Mouse (Mus musculus) olfactory bulb, adult 2 months (tissue): Measurements from ENCODE around the gene Gp9. TPM values are rescaled to one million over a fixed set of nuclear protein-coding genes. Genes with fewer than 3 reads are reported as not detected.
A peak's percentile ranks its signal among the peaks of the same experiment; 100 is the strongest.

Source experiments
- H3K27ac ChIP-seq: fragments of 200-500 bp; 2 replicates; pipeline ENCODE4 v1.5.1; 2012; ENCODE audit warnings: low read depth, low read length; ENCODE audit not compliant: insufficient read depth
- H3K4me1 ChIP-seq: fragments of 200-500 bp; 2 replicates; pipeline ENCODE4 v1.6.1; 2012; ENCODE audit warnings: low read length; ENCODE audit not compliant: control insufficient read depth, insufficient read depth
- H3K4me3 ChIP-seq: fragments of 200-500 bp; 2 replicates; pipeline ENCODE4 v1.5.1; 2012; ENCODE audit warnings: mild to moderate bottlenecking, low read depth, low read length, moderate library complexity; ENCODE audit not compliant: insufficient read depth
- CTCF ChIP-seq: fragments of 200-500 bp; IDR thresholded peaks from 2 replicates; pipeline ENCODE4 v1.5.1; 2012; ENCODE audit warnings: low read depth, mild to moderate bottlenecking, low read length, moderate library complexity; ENCODE audit not compliant: insufficient read depth
- POLR2A ChIP-seq: fragments of 200-500 bp; IDR thresholded peaks from 2 replicates; pipeline ENCODE4 v1.6.1; 2012; ENCODE audit warnings: mild to moderate bottlenecking, low read depth, low read length, moderate library complexity; ENCODE audit not compliant: insufficient read depth
- WGBS: fragments of 180-500 bp; shearing (Covaris S2); methylation state at CpG from one replicate; pipeline ENCODE4 v1.1.7; 2018; 5-methylcytosine and 5-hydroxymethylcytosine counted together
- polyA plus RNA-seq: library from polyadenylated mRNA; stranded (reverse); fragments of >200 nt; gene quantifications from 2 replicates; pipeline ENCODE4 v1.2.4, GENCODE M21; 2012; ENCODE audit warnings: low replicate concordance; ENCODE audit not compliant: missing spikeins, insufficient read depth, insufficient read length

The Gp9 gene
- polyA plus RNA-seq, 1 experiment, result not detected

DNA sequence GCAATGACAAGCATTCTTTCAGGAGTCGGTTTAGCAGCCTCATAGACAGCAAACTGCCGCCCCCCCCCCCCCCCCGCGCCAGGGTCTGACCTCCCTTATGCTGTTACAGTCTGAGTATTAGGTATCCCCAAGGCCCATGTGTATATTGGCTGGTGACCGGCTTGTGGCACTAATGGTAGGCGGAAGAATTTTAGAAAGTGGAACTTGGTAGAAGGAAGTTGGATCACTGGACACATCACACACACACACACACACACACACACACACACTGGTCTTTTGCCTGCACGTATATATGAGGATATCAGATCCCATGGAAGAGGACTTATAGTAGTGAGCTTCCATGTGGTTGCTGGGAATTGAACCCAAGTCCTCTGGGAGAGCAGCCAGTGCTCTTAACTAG, 24.6 kb downstream of the Gp9 start:
- TF ChIP-seq CTCF (no peak), POLR2A (no peak)
- no peak overlapping the region for H3K27ac ChIP-seq

DNA sequence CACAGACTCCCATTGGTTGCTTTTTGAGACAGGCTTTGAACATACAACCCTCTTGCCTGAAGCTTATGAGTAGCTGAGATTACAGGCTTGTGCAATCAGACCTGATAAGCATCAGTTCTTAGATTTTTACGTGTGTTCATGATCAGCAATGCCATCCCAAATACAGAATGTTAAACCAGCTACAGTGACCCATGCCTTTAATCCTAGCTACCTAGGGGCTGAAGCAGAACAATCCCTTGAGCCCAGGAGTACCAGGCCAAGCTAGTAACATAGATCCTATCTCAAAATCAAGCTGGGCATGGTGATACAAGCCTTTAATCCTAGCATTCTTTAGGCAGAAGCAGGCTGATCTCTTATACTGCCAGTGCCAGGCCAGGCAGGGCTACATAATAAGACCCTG, 26.2 kb downstream of the Gp9 start:
- H3K4me1 ChIP-seq, result no peaks in the 10 kb centered on the region; the same call in 1 of the 2 replicates
- no peak overlapping the region for H3K4me3 ChIP-seq
- WGBS, result 95% methylated on average over 1 of the region's 1 CpGs
- H3K27ac ChIP-seq, result no peak overlapping the region
- no peak for TF ChIP-seq POLR2A
- no peak for TF ChIP-seq CTCF

More for the DNA sequence above, 24.6 kb downstream of the Gp9 start:
- WGBS, result 83% methylated on average over 7 of the region's 7 CpGs
- no peak overlapping the region for H3K4me3 ChIP-seq
- peaks cover 4% of the 10 kb centered on the region; the same call in 1 of the 2 replicates for H3K4me1 ChIP-seq

DNA sequence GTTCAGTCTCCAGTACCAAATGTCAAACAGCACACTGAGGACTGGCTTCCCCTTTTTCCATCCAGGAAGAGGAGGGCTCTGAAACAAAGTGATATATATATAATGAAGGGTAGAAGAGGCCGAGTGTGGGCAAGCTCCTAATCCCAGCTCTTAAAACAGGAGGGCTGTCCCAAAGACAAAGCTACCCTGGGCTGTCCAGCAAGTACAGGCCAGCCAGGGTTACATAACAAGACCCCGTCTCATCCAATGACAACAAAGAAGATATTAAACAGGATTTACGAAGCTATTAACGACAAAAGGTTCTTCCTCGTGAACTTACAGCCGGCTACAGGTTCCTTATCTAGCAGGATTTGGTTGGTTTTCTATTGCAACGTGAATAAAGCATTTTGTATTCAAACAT, 27.0 kb downstream of the Gp9 start:
- H3K27ac ChIP-seq, result no peak overlapping the region
- peaks cover 7% of the 10 kb centered on the region for H3K4me1 ChIP-seq
- H3K4me3 ChIP-seq, result no peak overlapping the region
- TF ChIP-seq CTCF (no peak), POLR2A (no peak)
- 81% methylated on average over 7 of the region's 7 CpGs for WGBS

DNA sequence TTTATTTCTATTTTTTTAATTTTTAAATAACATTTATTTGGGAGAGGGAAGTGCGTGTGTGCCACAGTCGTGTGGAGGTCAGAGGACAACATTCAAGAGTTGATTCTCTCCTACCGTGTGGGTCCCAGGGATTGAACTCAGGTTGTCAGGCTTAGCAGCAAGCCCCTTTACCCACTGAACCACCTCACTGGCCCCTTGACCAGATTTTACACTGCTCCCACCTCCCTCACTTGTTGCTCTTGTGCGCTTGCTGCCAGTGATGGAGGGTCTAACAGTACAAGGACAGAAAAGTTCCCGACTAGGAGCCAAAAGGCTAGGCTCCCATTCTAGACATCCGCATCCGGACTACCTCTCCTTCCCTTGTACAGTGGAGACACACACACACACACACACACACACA, 27.6 kb downstream of the Gp9 start:
- WGBS, result 91% methylated on average over 7 of the region's 7 CpGs

DNA sequence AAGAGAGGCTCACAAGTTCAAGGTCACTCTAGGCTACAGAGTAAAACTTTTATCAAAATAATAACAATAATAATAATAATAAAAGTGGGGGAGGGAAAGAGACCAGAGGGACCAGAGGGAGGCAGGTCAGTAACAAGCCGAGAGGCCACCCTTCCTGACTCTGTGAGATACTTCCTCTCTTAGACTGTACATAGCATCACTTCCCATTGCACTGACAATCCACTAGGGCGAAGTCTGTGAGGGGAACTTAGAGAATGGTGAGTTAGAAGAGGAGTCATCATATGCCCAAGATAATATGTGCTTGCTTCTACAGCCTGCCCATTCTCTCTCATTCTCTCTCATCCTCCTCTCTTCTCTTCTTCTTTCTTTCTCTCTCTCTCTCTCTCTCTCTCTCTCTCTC, 28.2 kb downstream of the Gp9 start:
- Histone ChIP-seq H3K27ac (no peak overlapping the region), H3K4me3 (no peak overlapping the region), H3K4me1 (peaks cover 16% of the 10 kb centered on the region)
- TF ChIP-seq CTCF (no peak), POLR2A (no peak)
- WGBS, result 84% methylated on average over 2 of the region's 2 CpGs

More for the DNA sequence above, 27.6 kb downstream of the Gp9 start:
- no peak overlapping the region for H3K27ac ChIP-seq
- no peak overlapping the region for H3K4me3 ChIP-seq
- no peak for TF ChIP-seq CTCF
- no peak for TF ChIP-seq POLR2A
- peaks cover 11% of the 10 kb centered on the region for H3K4me1 ChIP-seq

DNA sequence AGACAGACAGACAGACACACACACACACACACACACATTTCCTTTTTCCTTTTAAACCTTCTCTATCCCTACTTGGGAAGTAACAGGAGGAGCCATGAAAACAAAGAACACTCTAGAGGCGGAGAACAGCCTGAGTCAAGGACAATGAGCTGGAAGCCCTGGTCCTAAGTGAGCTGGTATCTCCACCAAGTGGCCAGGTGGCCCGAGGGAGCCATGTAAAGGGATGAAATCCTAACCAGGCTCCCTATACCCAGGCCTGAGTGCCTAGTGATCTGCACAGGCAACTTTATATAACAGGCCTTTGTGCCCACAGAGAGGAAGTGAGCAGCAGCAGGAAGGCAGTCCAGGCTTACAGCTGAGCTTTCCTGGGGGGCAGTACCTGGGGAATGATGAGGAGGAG, 29.0 kb downstream of the Gp9 start:
- TF ChIP-seq CTCF (no peak), POLR2A (no peak)
- peaks cover 16% of the 10 kb centered on the region for H3K4me1 ChIP-seq
- no peak overlapping the region for H3K27ac ChIP-seq
- H3K4me3 ChIP-seq, result no peak overlapping the region
- WGBS, result 54% methylated on average over 2 of the region's 2 CpGs

DNA sequence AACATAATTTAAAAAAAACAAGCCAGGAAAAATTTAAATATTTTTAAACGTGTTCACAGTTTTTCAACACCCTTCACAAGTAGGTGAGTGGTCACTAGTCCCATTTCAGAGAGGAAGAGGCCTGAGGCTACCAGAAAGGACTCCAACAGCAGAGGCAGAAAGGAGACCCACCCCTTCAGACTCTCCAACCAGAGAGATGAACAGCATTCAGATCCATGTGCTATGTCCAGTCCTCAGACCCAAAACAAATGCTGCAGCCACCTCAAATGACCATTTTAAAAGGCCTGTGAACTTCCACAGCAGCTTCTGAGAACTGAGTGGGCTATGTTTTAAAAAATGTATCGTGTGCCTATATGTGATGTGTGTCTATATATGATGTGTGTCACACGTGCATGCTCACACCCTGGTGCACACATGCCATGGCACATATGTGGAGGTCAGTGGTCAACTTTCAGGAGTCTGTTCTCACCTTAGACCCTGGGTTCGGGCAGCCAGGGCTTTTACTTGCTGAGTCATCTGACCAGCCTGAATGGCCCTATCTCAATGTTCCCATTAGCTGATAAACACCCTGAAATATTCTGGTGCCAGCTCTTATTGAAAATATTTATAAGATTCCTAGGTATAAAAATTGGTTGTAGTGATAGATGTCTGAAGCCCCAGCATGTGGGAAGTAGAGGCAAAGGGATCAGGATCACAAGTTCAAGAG, 30.0 kb downstream of the Gp9 start:
- WGBS, result 84% methylated on average over 4 of the region's 4 CpGs
- H3K4me1 ChIP-seq, result peaks cover 19% of the 10 kb centered on the region
- H3K27ac ChIP-seq, result no peak overlapping the region
- no peak overlapping the region for H3K4me3 ChIP-seq
- no peak for TF ChIP-seq POLR2A
- no peak for TF ChIP-seq CTCF

DNA sequence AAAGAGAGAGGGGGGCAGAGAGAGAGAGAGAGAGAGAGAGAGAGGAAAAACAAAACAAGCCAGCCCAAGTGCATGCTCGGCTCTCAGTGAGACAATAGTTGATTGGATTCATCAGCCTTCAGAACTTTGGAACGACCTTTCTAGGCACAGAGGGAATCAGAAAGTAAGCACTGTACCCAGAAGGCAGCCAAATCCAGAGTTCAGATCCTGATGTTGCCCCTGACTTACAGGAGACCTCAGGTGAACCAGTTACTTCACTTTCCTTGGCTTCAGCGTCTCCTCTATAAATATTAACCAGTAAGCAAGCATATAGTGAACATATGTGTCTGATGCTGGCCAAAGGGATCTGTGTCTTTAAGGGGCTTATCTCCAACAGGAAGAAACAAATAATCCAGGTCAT, 30.6 kb downstream of the Gp9 start:
- WGBS, result 66% methylated on average over 3 of the region's 3 CpGs

DNA sequence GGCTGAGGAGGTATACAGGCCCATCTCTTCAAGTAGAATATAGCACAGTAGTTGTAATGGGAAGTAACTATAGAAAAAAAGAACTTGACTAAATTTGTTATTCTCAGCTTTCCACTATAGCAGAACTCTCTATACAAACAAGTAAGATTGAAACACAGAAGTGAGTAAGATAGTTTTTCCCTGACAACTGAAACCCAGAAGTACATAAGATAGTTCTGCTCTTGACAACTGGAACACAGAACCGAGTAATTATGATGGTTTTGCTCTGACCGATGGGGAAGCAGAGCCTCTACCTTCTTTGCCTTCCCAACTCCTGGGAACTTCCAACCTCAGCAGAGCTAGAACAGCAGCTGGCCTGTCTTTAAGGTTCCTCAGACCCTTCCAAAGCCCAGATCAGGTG, 31.3 kb downstream of the Gp9 start:
- Histone ChIP-seq H3K4me3 (no peak overlapping the region), H3K27ac (no peak overlapping the region; the same call in 1 of the 2 replicates), H3K4me1 (peaks cover 19% of the 10 kb centered on the region)
- TF ChIP-seq CTCF (no peak), POLR2A (no peak)
- WGBS, result 83% methylated on average over 2 of the region's 2 CpGs

More for the DNA sequence above, 30.6 kb downstream of the Gp9 start:
- H3K4me3 ChIP-seq, result no peak overlapping the region
- TF ChIP-seq CTCF (no peak), POLR2A (no peak)
- peaks cover 19% of the 10 kb centered on the region for H3K4me1 ChIP-seq
- H3K27ac ChIP-seq, result no peak overlapping the region

DNA sequence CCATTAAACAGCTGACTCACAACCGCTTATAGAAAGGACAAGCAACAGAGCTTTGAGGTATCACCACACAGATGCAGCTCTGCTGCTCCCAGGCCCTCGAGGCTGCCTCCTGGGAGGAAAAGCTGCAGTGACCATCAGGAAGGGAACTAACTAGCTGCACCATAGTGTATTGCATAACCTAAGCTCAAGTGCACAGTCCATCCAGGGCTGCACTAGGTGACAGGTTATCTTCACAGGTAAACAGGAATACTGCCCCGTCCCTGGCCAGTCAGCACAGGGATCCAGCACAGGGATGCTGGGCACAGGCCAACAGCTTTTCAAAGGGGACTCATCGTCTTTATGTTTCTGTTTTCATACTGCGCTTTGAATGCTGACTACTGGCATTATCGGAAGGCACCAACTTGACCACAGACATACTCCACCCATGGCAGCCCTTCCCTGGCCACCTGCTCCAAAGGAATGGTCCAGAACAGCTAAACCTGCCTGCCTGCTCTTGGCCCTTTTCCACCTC, 31.8 kb downstream of the Gp9 start:
- peaks cover 19% of the 10 kb centered on the region for H3K4me1 ChIP-seq
- TF ChIP-seq CTCF (no peak), POLR2A (no peak)
- H3K27ac ChIP-seq, result no peak overlapping the region; the same call in 1 of the 2 replicates
- H3K4me3 ChIP-seq, result no peak overlapping the region
- 74% methylated on average over 6 of the region's 6 CpGs for WGBS

DNA sequence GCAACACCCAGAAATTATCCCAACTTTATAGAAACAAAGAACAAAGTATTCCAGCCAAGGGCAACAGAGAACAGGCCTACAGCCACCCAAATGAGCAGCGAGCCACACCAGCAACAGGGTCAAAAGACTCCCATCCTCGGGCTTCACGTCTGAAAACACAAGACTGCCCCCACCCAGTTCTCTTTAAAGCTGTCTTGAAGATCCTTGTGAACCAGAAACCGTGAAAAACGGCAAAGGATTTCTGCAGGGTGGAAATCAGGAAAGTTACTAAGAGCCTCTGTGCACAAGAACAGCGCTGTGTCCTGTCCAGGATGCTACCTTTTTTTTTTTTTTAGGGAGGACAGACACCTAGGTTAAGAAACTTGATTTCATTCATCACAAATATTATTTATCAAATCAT, 32.4 kb downstream of the Gp9 start:
- Histone ChIP-seq H3K4me3 (peak overlapping the region; percentile 77), H3K4me1 (peaks cover 19% of the 10 kb centered on the region), H3K27ac (no peak overlapping the region)
- TF ChIP-seq POLR2A, result no peak
- no peak for TF ChIP-seq CTCF
- 44% methylated on average over 6 of the region's 6 CpGs for WGBS
